Comparison of ENCODE assay signal across 9 mouse cellular contexts in genomic region chr8:105326968-105327367, GRCm38 (mm10). TPM values are rescaled to one million over a fixed set of nuclear protein-coding genes. Genes with fewer than 3 reads are reported as not detected.
DNase-seq lines count a peak whose midpoint lies in the region; ATAC-seq and TF ChIP-seq lines count a peak whose summit lies in the region.
"Had no signal": no experiment of that assay in that cellular context is flagged by ENCODE, and none has a peak within 500 bp of the region (broad histone marks: within the 10 kb centered on the region; RNA-seq: fewer than 3 reads in every experiment).

No protein-coding gene starts in this region.

- no peak for TF ChIP-seq CTCF in ES-Bruce4 (IDR thresholded peaks at IDR 0.05; ENCODE audit: low read depth, low read length)
- no peak for TF ChIP-seq CTCF in liver, postnatal 0 days (IDR thresholded peaks at IDR 0.05; ENCODE audit: low read depth)

- peak overlapping the region; percentile 94 for H3K4me2 ChIP-seq in heart, embryonic 12.5 days
- peak overlapping the region; percentile 81 for H3K4me2 ChIP-seq in heart, embryonic 16.5 days (ENCODE audit: low read depth, low read length)
- peak overlapping the region; percentile 97 for H3K4me2 ChIP-seq in liver, postnatal 0 days (ENCODE audit: low read depth, low read length)

- no peak for ATAC-seq in heart, embryonic 12.5 days (ENCODE audit: insufficient number of reproducible peaks, low FRiP score)
- no peak for ATAC-seq in heart, embryonic 16.5 days (replicated peaks; ENCODE audit: extremely low read depth, insufficient read depth, low FRiP score)
- ATAC-seq in liver, postnatal 0 days = no peak

- peak overlapping the region; percentile 68 for H3K4me3 ChIP-seq in heart, embryonic 12.5 days
- H3K4me3 ChIP-seq in ES-Bruce4 (ENCODE audit: low read depth, low read length) = peak overlapping the region; percentile 75
- peak overlapping the region; percentile 96 for H3K4me3 ChIP-seq in heart, embryonic 16.5 days (ENCODE audit: low read length)
- peak overlapping the region; percentile 76 for H3K4me3 ChIP-seq in liver, postnatal 0 days (ENCODE audit: low read depth, low read length)

- peaks cover 53% of the 10 kb centered on the region for H3K36me3 ChIP-seq in heart, embryonic 12.5 days
- peaks cover 31% of the 10 kb centered on the region for H3K36me3 ChIP-seq in ES-Bruce4 (ENCODE audit: control insufficient read depth, insufficient read depth, low read length, poor library complexity, severe bottlenecking)
- H3K36me3 ChIP-seq in heart, embryonic 16.5 days (ENCODE audit: control insufficient read depth, insufficient read depth) = peaks cover 40% of the 10 kb centered on the region
- peaks cover 48% of the 10 kb centered on the region for H3K36me3 ChIP-seq in liver, postnatal 0 days (replicated peaks; ENCODE audit: insufficient read depth, low read length)

- H3K9ac ChIP-seq in heart, embryonic 12.5 days = peak overlapping the region; percentile 79
- peak overlapping the region; percentile 71 for H3K9ac ChIP-seq in ES-Bruce4 (ENCODE audit: low read depth, poor library complexity, severe bottlenecking)
- H3K9ac ChIP-seq in heart, embryonic 16.5 days (ENCODE audit: low read length) = peak overlapping the region; percentile 97
- H3K9ac ChIP-seq in liver, postnatal 0 days (replicated peaks) = peak overlapping the region; percentile 84

- TF ChIP-seq EP300 in ES-Bruce4 (IDR thresholded peaks at IDR 0.05; ENCODE audit: insufficient read depth, low read depth, low read length) = no peak
- no peak for TF ChIP-seq EP300 in liver, postnatal 0 days (IDR thresholded peaks at IDR 0.05; ENCODE audit: low read depth)

- H3K27ac ChIP-seq in heart, embryonic 12.5 days (ENCODE audit: poor library complexity, severe bottlenecking) = peak overlapping the region; percentile 76
- 0 out of 2 replicates have a peak overlapping the region, but pooled peaks have one; percentile 22 for H3K27ac ChIP-seq in ES-Bruce4 (ENCODE audit: insufficient read depth, low read length)
- peak overlapping the region; percentile 87 for H3K27ac ChIP-seq in heart, embryonic 16.5 days (ENCODE audit: low read length)
- peak overlapping the region; percentile 80 for H3K27ac ChIP-seq in liver, postnatal 0 days (ENCODE audit: low read depth)

- H3K27me3 ChIP-seq in heart, embryonic 12.5 days (replicated peaks) = no peaks in the 10 kb centered on the region
- H3K27me3 ChIP-seq in ES-Bruce4 (ENCODE audit: control insufficient read depth, insufficient read depth, low read length, poor library complexity, severe bottlenecking) = no peaks in the 10 kb centered on the region
- H3K27me3 ChIP-seq in heart, embryonic 16.5 days (ENCODE audit: control insufficient read depth, insufficient read depth, low read length) = no peaks in the 10 kb centered on the region
- no peaks in the 10 kb centered on the region for H3K27me3 ChIP-seq in liver, postnatal 0 days (ENCODE audit: insufficient read depth, low read length)

- H3K4me1 ChIP-seq in heart, embryonic 12.5 days (replicated peaks) = peaks cover 19% of the 10 kb centered on the region
- peaks cover 3% of the 10 kb centered on the region for H3K4me1 ChIP-seq in ES-Bruce4 (ENCODE audit: control insufficient read depth, insufficient read depth, low read length)
- peaks cover 17% of the 10 kb centered on the region for H3K4me1 ChIP-seq in heart, embryonic 16.5 days (ENCODE audit: control insufficient read depth, insufficient read depth, low read length)
- peaks cover 25% of the 10 kb centered on the region for H3K4me1 ChIP-seq in liver, postnatal 0 days (ENCODE audit: insufficient read depth)

- DNase-seq in heart, postnatal 4 days = no peak
- no peak for DNase-seq in liver, postnatal 0 days
- no peak for DNase-seq in layer of hippocampus, postnatal 10 days (ENCODE audit: low spot score in 2 of 2)
- no peak for DNase-seq in layer of hippocampus, adult 9-10 months (ENCODE audit: low spot score)
- no peak for DNase-seq in left cerebral cortex, adult 18-20 months (ENCODE audit: low spot score in 2 of 2)
- DNase-seq: embryo, embryonic 11 days had no signal

- no peaks in the 10 kb centered on the region for H3K9me3 ChIP-seq in heart, embryonic 12.5 days (replicated peaks)
- H3K9me3 ChIP-seq in ES-Bruce4 (replicated peaks; ENCODE audit: control insufficient read depth, insufficient read depth, low read length, poor library complexity, severe bottlenecking) = no peaks in the 10 kb centered on the region
- H3K9me3 ChIP-seq in heart, embryonic 16.5 days (replicated peaks; ENCODE audit: control insufficient read depth, low read length) = no peaks in the 10 kb centered on the region
- H3K9me3 ChIP-seq in liver, postnatal 0 days (ENCODE audit: low read length) = no peaks in the 10 kb centered on the region

- 25% methylated on average over 6 of the region's 6 CpGs for WGBS in heart, embryonic 12.5 days
- 26% methylated on average over 6 of the region's 6 CpGs for WGBS in heart, embryonic 16.5 days
- WGBS in liver, postnatal 0 days (ENCODE audit: insufficient replicate concordance) = 22% methylated on average over 6 of the region's 6 CpGs

- no peak for TF ChIP-seq POLR2A in ES-Bruce4 (IDR thresholded peaks at IDR 0.05; ENCODE audit: insufficient read depth, low read length)

RNA-seq across cellular contexts. Expression of gene Tmem208, which starts 0.8 kb away (rescaled TPM):
- 73.5 and 80.7 TPM in 2 replicates for polyA plus RNA-seq in heart, embryonic 12.5 days (2016; fragmentation: Nextera tagmentation; extraction: Ambion mirVana)
- total RNA-seq in heart, postnatal 4 days (2021) = 10 to 100 TPM; 29.8 to 32.3 TPM
- 31.8 and 33.3 TPM in 2 replicates for polyA plus RNA-seq in ES-Bruce4 (2011; ENCODE audit: insufficient read depth, insufficient read length, low read depth, missing spikeins)
- 82.1 and 84.2 TPM in 2 replicates for polyA plus RNA-seq in heart, embryonic 16.5 days (2015; fragmentation: Nextera tagmentation; extraction: Ambion mirVana)
- 75.2 and 75.4 TPM in 2 replicates for polyA plus RNA-seq in liver, postnatal 0 days (2015; fragmentation: Nextera tagmentation; extraction: Ambion mirVana)
- 10 to 100 TPM; 43.4 to 46.6 TPM for total RNA-seq in layer of hippocampus, postnatal 10 days (2021)
- 10 to 100 TPM; 37.1 to 37.4 TPM for total RNA-seq in left cerebral cortex, adult 18-20 months (2021)

RNA-seq across cellular contexts. Expression of gene Lrrc29, which starts 0.9 kb away (rescaled TPM):
- polyA plus RNA-seq in heart, embryonic 12.5 days (2016; fragmentation: Nextera tagmentation; extraction: Ambion mirVana) = 1.3 TPM in 2 replicates
- total RNA-seq in heart, postnatal 4 days (2021) = 1 to 10 TPM; 2.5 to 2.7 TPM
- polyA plus RNA-seq in ES-Bruce4 (2011; ENCODE audit: insufficient read depth, insufficient read length, low read depth, missing spikeins) = 1.5 and 1.9 TPM in 2 replicates
- 0.80 and 0.84 TPM in 2 replicates for polyA plus RNA-seq in heart, embryonic 16.5 days (2015; fragmentation: Nextera tagmentation; extraction: Ambion mirVana)
- 7.7 and 7.8 TPM in 2 replicates for polyA plus RNA-seq in liver, postnatal 0 days (2015; fragmentation: Nextera tagmentation; extraction: Ambion mirVana)
- total RNA-seq in layer of hippocampus, postnatal 10 days (2021) = 1 to 10 TPM; 4.9 to 6.7 TPM
- 1 to 10 TPM; 4.5 to 4.8 TPM for total RNA-seq in left cerebral cortex, adult 18-20 months (2021)

RNA-seq across cellular contexts. Expression of gene Fhod1, which starts 20.8 kb away (rescaled TPM):
- polyA plus RNA-seq in heart, embryonic 12.5 days (2016; fragmentation: Nextera tagmentation; extraction: Ambion mirVana) = 1.6 and 2.0 TPM in 2 replicates
- 10 to 100 TPM in 1 of 2 experiments, 1 to 10 TPM in 1; 9.0 to 10.4 TPM for total RNA-seq in heart, postnatal 4 days (2021)
- 13.0 and 15.4 TPM in 2 replicates for polyA plus RNA-seq in ES-Bruce4 (2011; ENCODE audit: insufficient read depth, insufficient read length, low read depth, missing spikeins)
- 1.1 and 2.3 TPM in 2 replicates for polyA plus RNA-seq in heart, embryonic 16.5 days (2015; fragmentation: Nextera tagmentation; extraction: Ambion mirVana)
- 0.70 and 0.82 TPM in 2 replicates for polyA plus RNA-seq in liver, postnatal 0 days (2015; fragmentation: Nextera tagmentation; extraction: Ambion mirVana)
- total RNA-seq in layer of hippocampus, postnatal 10 days (2021) = 1 to 10 TPM; 3.3 to 3.6 TPM
- 1 to 10 TPM; 3.1 to 3.3 TPM for total RNA-seq in left cerebral cortex, adult 18-20 months (2021)

RNA-seq across cellular contexts. Expression of gene Elmo3, which starts 21.6 kb away (rescaled TPM):
- polyA plus RNA-seq in heart, embryonic 12.5 days (2016; fragmentation: Nextera tagmentation; extraction: Ambion mirVana) = 2.8 and 3.3 TPM in 2 replicates
- 1 to 10 TPM; 1.5 to 2.1 TPM for total RNA-seq in heart, postnatal 4 days (2021)
- 13.7 and 15.6 TPM in 2 replicates for polyA plus RNA-seq in ES-Bruce4 (2011; ENCODE audit: insufficient read depth, insufficient read length, low read depth, missing spikeins)
- 4.1 and 5.1 TPM in 2 replicates for polyA plus RNA-seq in heart, embryonic 16.5 days (2015; fragmentation: Nextera tagmentation; extraction: Ambion mirVana)
- polyA plus RNA-seq in liver, postnatal 0 days (2015; fragmentation: Nextera tagmentation; extraction: Ambion mirVana) = 7.8 TPM in 2 replicates
- total RNA-seq in layer of hippocampus, postnatal 10 days (2021) = 1 to 10 TPM; 1.2 to 2.0 TPM
- 1 to 10 TPM; 1.4 to 1.8 TPM for total RNA-seq in left cerebral cortex, adult 18-20 months (2021)

RNA-seq across cellular contexts. Expression of gene Slc9a5, which starts 21.7 kb away (rescaled TPM):
- 1.6 and 2.0 TPM in 2 replicates for polyA plus RNA-seq in heart, embryonic 12.5 days (2016; fragmentation: Nextera tagmentation; extraction: Ambion mirVana)
- total RNA-seq in heart, postnatal 4 days (2021) = 1 to 10 TPM; 3.3 to 3.5 TPM
- polyA plus RNA-seq in ES-Bruce4 (2011; ENCODE audit: insufficient read depth, insufficient read length, low read depth, missing spikeins) = 13.7 and 14.7 TPM in 2 replicates
- 1.1 and 1.4 TPM in 2 replicates for polyA plus RNA-seq in heart, embryonic 16.5 days (2015; fragmentation: Nextera tagmentation; extraction: Ambion mirVana)
- 0.09 and 0.16 TPM in 2 replicates for polyA plus RNA-seq in liver, postnatal 0 days (2015; fragmentation: Nextera tagmentation; extraction: Ambion mirVana)
- 10 to 100 TPM; 11.6 to 13.6 TPM for total RNA-seq in layer of hippocampus, postnatal 10 days (2021)
- total RNA-seq in left cerebral cortex, adult 18-20 months (2021) = 10 to 100 TPM; 31.1 to 35.6 TPM

Comparison
In these comparisons a context has a peak if more than half of its experiments do, and no peak if none do; other contexts are left out.
1. H3K27ac ChIP-seq: peak in every context shown above with its lines; median percentile 87 in heart, embryonic 16.5 days; 80 in liver, postnatal 0 days; 76 in heart, embryonic 12.5 days; 22 in ES-Bruce4.